Mouse (Mus musculus) embryonic facial prominence, embryonic 11.5 days (tissue): ENCODE results near the gene Fam207a. TPM values are rescaled to one million over a fixed set of nuclear protein-coding genes. Genes with fewer than 3 reads are reported as not detected.

Experiments
- ATAC-seq: fragments of 200-750 bp; cut with Nextera tagmentation; replicated peaks from 2 replicates; pipeline ENCODE4 v1.8.0; 2017; ENCODE audit warnings: low read depth; ENCODE audit not compliant: insufficient number of reproducible peaks, low FRiP score, low TSS enrichment
- DNase-seq: peaks from one replicate; pipeline ENCODE4 v3.0.0-alpha.2; 2015; ENCODE audit warnings: low spot score
- H3K27ac ChIP-seq: fragments of 300-500 bp; sonication (generic); replicated peaks from 2 replicates; pipeline ENCODE4 v1.5.1; 2014; ENCODE audit warnings: mild to moderate bottlenecking, low read depth, low read length, control low read depth
- H3K27me3 ChIP-seq: fragments of 300-500 bp; sonication (generic); 2 replicates; pipeline ENCODE4 v1.6.1; 2014; ENCODE audit warnings: mild to moderate bottlenecking, low read length, moderate library complexity, mixed read lengths; ENCODE audit not compliant: control insufficient read depth, insufficient read depth
- H3K36me3 ChIP-seq: fragments of 300-500 bp; sonication (generic); replicated peaks from 2 replicates; pipeline ENCODE4 v1.6.1; 2014; ENCODE audit warnings: low read depth, mild to moderate bottlenecking, low read length, moderate library complexity, mixed read lengths; ENCODE audit not compliant: control insufficient read depth, insufficient read depth
- H3K4me1 ChIP-seq: fragments of 300-500 bp; sonication (generic); 2 replicates; pipeline ENCODE4 v1.6.1; 2014; ENCODE audit warnings: low read length, mixed read lengths; ENCODE audit not compliant: control insufficient read depth, insufficient read depth
- H3K4me2 ChIP-seq: fragments of 300-500 bp; sonication (generic); 2 replicates; pipeline ENCODE4 v1.6.1; 2014; ENCODE audit warnings: low read depth, mild to moderate bottlenecking, control low read depth, low read length, moderate library complexity
- H3K4me3 ChIP-seq: fragments of 300-500 bp; sonication (generic); 2 replicates; pipeline ENCODE4 v1.5.1; 2014; ENCODE audit warnings: low read depth, low read length, control low read depth
- H3K9ac ChIP-seq: fragments of 300-500 bp; sonication (generic); replicated peaks from 2 replicates; pipeline ENCODE4 v1.6.1; 2014; ENCODE audit warnings: mild to moderate bottlenecking, control low read depth, low read length
- H3K9me3 ChIP-seq: fragments of 300-500 bp; sonication (generic); replicated peaks from 2 replicates; pipeline ENCODE4 v1.6.1; 2016; ENCODE audit warnings: mild to moderate bottlenecking, low read length, inconsistent platforms, mixed read lengths; ENCODE audit not compliant: control insufficient read depth
- WGBS: fragments of 180-500 bp; shearing (Covaris S2); extraction: QIAGEN DNeasy Blood & Tissue Kit; methylation state at CpG from one replicate; pipeline ENCODE4 v1.1.7; 2014; 5-methylcytosine and 5-hydroxymethylcytosine counted together
- polyA plus RNA-seq: library from polyadenylated mRNA; unstranded; fragments of >200 nt; fragmentation: Nextera tagmentation; extraction: Ambion mirVana; gene quantifications from 2 replicates; pipeline ENCODE4 v1.2.1, GENCODE M21; 2014

Gene Fam207a
- polyA plus RNA-seq, 1 experiment from 2014 or later: 40.6 TPM

- H3K36me3 ChIP-seq: no peaks in the 10 kb centered on the region
- H3K4me2 ChIP-seq: no peak overlapping the region
- H3K4me1 ChIP-seq: peaks cover 4% of the 10 kb centered on the region; the same call in 1 of the 2 replicates
- no peak overlapping the region for H3K27ac ChIP-seq
- H3K4me3 ChIP-seq: no peak overlapping the region
- H3K9me3 ChIP-seq: no peaks in the 10 kb centered on the region
- DNase-seq (no peak), ATAC-seq (no peak)
- no peaks in the 10 kb centered on the region for H3K27me3 ChIP-seq
- WGBS: 86% methylated on average over 6 of the region's 6 CpGs
- H3K9ac ChIP-seq: no peak overlapping the region
These were observed 60.8 kb downstream of the Fam207a start for GRCm38 (mm10) chr10:77454795-77455194.

GRCm38 (mm10) chr10:77451822-77452221 lies 63.8 kb downstream of the Fam207a start:
- no peak overlapping the region for H3K4me3 ChIP-seq
- H3K4me1 ChIP-seq: peaks cover 5% of the 10 kb centered on the region
- H3K4me2 ChIP-seq: no peak overlapping the region
- no peak overlapping the region for H3K27ac ChIP-seq
- DNase-seq (no peak), ATAC-seq (no peak)
- H3K9ac ChIP-seq: no peak overlapping the region
- no peaks in the 10 kb centered on the region for H3K36me3 ChIP-seq
- H3K27me3 ChIP-seq: no peaks in the 10 kb centered on the region
- WGBS: 85% methylated on average over 4 of the region's 4 CpGs
- no peaks in the 10 kb centered on the region for H3K9me3 ChIP-seq

- DNase-seq (no peak), ATAC-seq (no peak; the same call in 1 of the 2 replicates)
- Histone ChIP-seq H3K4me2 (no peak overlapping the region), H3K9ac (no peak overlapping the region; the same call in 1 of the 2 replicates), H3K27ac (no peak overlapping the region; the same call in 1 of the 2 replicates), H3K9me3 (no peaks in the 10 kb centered on the region), H3K4me1 (peaks cover 5% of the 10 kb centered on the region), H3K27me3 (no peaks in the 10 kb centered on the region), H3K4me3 (no peak overlapping the region), H3K36me3 (no peaks in the 10 kb centered on the region)
These were observed 65.5 kb downstream of the Fam207a start for GRCm38 (mm10) chr10:77450159-77450464.

- no peak overlapping the region for H3K4me3 ChIP-seq
- ATAC-seq: peak; percentile 37
- DNase-seq: peak; percentile 59
These were observed 66.0 kb downstream of the Fam207a start for GRCm38 (mm10) chr10:77449315-77450158.

GRCm38 (mm10) chr10:77448698-77449247 lies 66.8 kb downstream of the Fam207a start:
- no peaks in the 10 kb centered on the region for H3K27me3 ChIP-seq
- H3K4me3 ChIP-seq: no peak overlapping the region
- no peak overlapping the region for H3K27ac ChIP-seq
- H3K4me1 ChIP-seq: peaks cover 5% of the 10 kb centered on the region
- no peak; the same call in 1 of the 2 replicates for ATAC-seq
- no peak overlapping the region for H3K4me2 ChIP-seq
- DNase-seq: no peak
- H3K9me3 ChIP-seq: no peaks in the 10 kb centered on the region
- no peaks in the 10 kb centered on the region for H3K36me3 ChIP-seq
- H3K9ac ChIP-seq: no peak overlapping the region
- WGBS: 63% methylated on average over 6 of the region's 6 CpGs

More at GRCm38 (mm10) chr10:77449315-77450158, 66.0 kb downstream of the Fam207a start:
- Histone ChIP-seq H3K4me1 (peaks cover 5% of the 10 kb centered on the region), H3K4me2 (peak overlapping the region; percentile 22), H3K27ac (no peak overlapping the region), H3K9me3 (no peaks in the 10 kb centered on the region), H3K27me3 (no peaks in the 10 kb centered on the region), H3K36me3 (no peaks in the 10 kb centered on the region), H3K9ac (no peak overlapping the region; the same call in 1 of the 2 replicates)
- 29% methylated on average over 23 of the region's 23 CpGs for WGBS

- Histone ChIP-seq H3K27ac (no peak overlapping the region), H3K36me3 (no peaks in the 10 kb centered on the region), H3K9ac (no peak overlapping the region), H3K4me1 (peaks cover 5% of the 10 kb centered on the region), H3K27me3 (no peaks in the 10 kb centered on the region), H3K4me3 (no peak overlapping the region), H3K4me2 (no peak overlapping the region), H3K9me3 (no peaks in the 10 kb centered on the region)
- no peak for ATAC-seq
- no peak for DNase-seq
- 81% methylated on average over 7 of the region's 7 CpGs for whole genome bisulfite sequencing
These were observed 67.4 kb downstream of the Fam207a start for GRCm38 (mm10) chr10:77448209-77448608.

- DNase-seq: no peak
- Histone ChIP-seq H3K27me3 (no peaks in the 10 kb centered on the region), H3K4me3 (no peak overlapping the region), H3K27ac (no peak overlapping the region), H3K36me3 (no peaks in the 10 kb centered on the region), H3K4me2 (no peak overlapping the region), H3K9ac (no peak overlapping the region), H3K9me3 (no peaks in the 10 kb centered on the region), H3K4me1 (peaks cover 5% of the 10 kb centered on the region)
- WGBS: 3% methylated on average over 2 of the region's 2 CpGs
- no peak for ATAC-seq
These were observed 67.8 kb downstream of the Fam207a start for GRCm38 (mm10) chr10:77447755-77448154.

- ATAC-seq (no peak), DNase-seq (peak; percentile 32)
- WGBS: 66% methylated on average over 4 of the region's 4 CpGs
- Histone ChIP-seq H3K4me3 (no peak overlapping the region), H3K36me3 (no peaks in the 10 kb centered on the region), H3K27ac (no peak overlapping the region), H3K9me3 (no peaks in the 10 kb centered on the region), H3K27me3 (no peaks in the 10 kb centered on the region), H3K9ac (no peak overlapping the region), H3K4me1 (no peaks in the 10 kb centered on the region; the same call in 1 of the 2 replicates), H3K4me2 (no peak overlapping the region)
These were observed 73.3 kb downstream of the Fam207a start for GRCm38 (mm10) chr10:77442250-77442649.
